Mouse (Mus musculus): ENCODE data around the gene Tbc1d1.

GRCm38 (mm10) chr5:64323286-64323685 lies 167.2 kb downstream of the Tbc1d1 start:
- TF ChIP-seq POLR2A (IDR thresholded peaks at IDR 0.05; ENCODE audit: insufficient read length, low read depth), result no peak
- TF ChIP-seq MYOG (IDR thresholded peaks at IDR 0.05; ENCODE audit: control insufficient read depth in 1 of 3, insufficient read depth in 1 of 3, insufficient read length in 2 of 3, low read depth in 2 of 3), result no peak
- no peak for TF ChIP-seq POLR2AphosphoS2 (IDR thresholded peaks at IDR 0.05; ENCODE audit: insufficient read length, low read depth)
- TF ChIP-seq MAX (IDR thresholded peaks at IDR 0.05; ENCODE audit: low read depth), result no peak
- TF ChIP-seq E2F4 (IDR thresholded peaks at IDR 0.05; ENCODE audit: insufficient read depth), result no peak
- no peak for TF ChIP-seq TCF12 (IDR thresholded peaks at IDR 0.05; ENCODE audit: insufficient read depth, poor library complexity, severe bottlenecking)
- TF ChIP-seq MYOD1 (IDR thresholded peaks at IDR 0.05; ENCODE audit: control insufficient read depth in 1 of 3, insufficient read length in 2 of 3, low read depth in 2 of 3), result no peak
- no peak for TF ChIP-seq TCF3 (IDR thresholded peaks at IDR 0.05; ENCODE audit: insufficient read length, low read depth)
- TF ChIP-seq USF1 (IDR thresholded peaks at IDR 0.05; ENCODE audit: low read depth), result no peak

Data from myocyte (in vitro differentiated cells).